ENCODE assay signal across 12 mouse cellular contexts in genomic region chr3:79253416-79253815, GRCm38 (mm10). TPM values are rescaled to one million over a fixed set of nuclear protein-coding genes. Genes with fewer than 3 reads are reported as not detected.
DNase-seq lines count a peak whose midpoint lies in the region; ATAC-seq lines count a peak whose summit lies in the region.
"Had no signal": no experiment of that assay in that cellular context is flagged by ENCODE, and none has a peak within 500 bp of the region (broad histone marks: within the 10 kb centered on the region; RNA-seq: fewer than 3 reads in every experiment).

No protein-coding gene starts in this region.

- ATAC-seq in heart, embryonic 16.5 days (replicated peaks; ENCODE audit: extremely low read depth, insufficient read depth, low FRiP score): no peak
- no peak for ATAC-seq in lung, embryonic 15.5 days (ENCODE audit: borderline replicate concordance, extremely low read depth, low FRiP score, low TSS enrichment)
- peak; percentile 46; the same call in 1 of the 2 replicates for ATAC-seq in common myeloid progenitor, adult 5-6 weeks (replicated peaks; ENCODE audit: low read depth, poor library complexity, severe bottlenecking)

- no peaks in the 10 kb centered on the region for H3K27me3 ChIP-seq in heart, embryonic 16.5 days (ENCODE audit: control insufficient read depth, insufficient read depth, low read length)
- H3K27me3 ChIP-seq in heart, embryonic 10.5 days (ENCODE audit: insufficient read depth, poor library complexity, severe bottlenecking): no peaks in the 10 kb centered on the region
- H3K27me3 ChIP-seq in lung, embryonic 15.5 days: no peaks in the 10 kb centered on the region
- H3K27me3 ChIP-seq in splenic B cell, adult 2 months (ENCODE audit: control insufficient read depth, insufficient read depth, low read length, poor library complexity, severe bottlenecking): no peaks in the 10 kb centered on the region
- H3K27me3 ChIP-seq in hindbrain, embryonic 10.5 days (ENCODE audit: insufficient read depth, poor library complexity, severe bottlenecking): no peaks in the 10 kb centered on the region

- H3K4me2 ChIP-seq in heart, embryonic 16.5 days (ENCODE audit: low read depth, low read length): peak overlapping the region; percentile 39
- no peak overlapping the region for H3K4me2 ChIP-seq in lung, embryonic 15.5 days

- H3K9me3 ChIP-seq in heart, embryonic 16.5 days (replicated peaks; ENCODE audit: control insufficient read depth, low read length): peaks cover 4% of the 10 kb centered on the region; the same call in 1 of the 2 replicates
- no peaks in the 10 kb centered on the region for H3K9me3 ChIP-seq in heart, embryonic 10.5 days
- H3K9me3 ChIP-seq in lung, embryonic 15.5 days: no peaks in the 10 kb centered on the region
- H3K9me3 ChIP-seq in hindbrain, embryonic 10.5 days: 0 out of 2 replicates have a peak, but pooled peaks cover 8% of the 10 kb centered on the region

- 51% methylated on average over 9 of the region's 9 CpGs for WGBS in heart, embryonic 16.5 days
- 76% methylated on average over 9 of the region's 9 CpGs for WGBS in heart, embryonic 10.5 days
- WGBS in lung, embryonic 15.5 days: 66% methylated on average over 9 of the region's 9 CpGs
- WGBS in hindbrain, embryonic 10.5 days: 77% methylated on average over 9 of the region's 9 CpGs

- H3K4me1 ChIP-seq in heart, embryonic 16.5 days (ENCODE audit: control insufficient read depth, insufficient read depth, low read length): peaks cover 20% of the 10 kb centered on the region
- H3K4me1 ChIP-seq in heart, embryonic 10.5 days: peaks cover 27% of the 10 kb centered on the region
- peaks cover 3% of the 10 kb centered on the region; the same call in 1 of the 2 replicates for H3K4me1 ChIP-seq in lung, embryonic 15.5 days
- H3K4me1 ChIP-seq in hindbrain, embryonic 10.5 days (replicated peaks): peaks cover 9% of the 10 kb centered on the region; the same call in 1 of the 2 replicates

- H3K36me3 ChIP-seq in heart, embryonic 16.5 days (ENCODE audit: control insufficient read depth, insufficient read depth): peaks cover 2% of the 10 kb centered on the region; the same call in 1 of the 2 replicates
- H3K36me3 ChIP-seq in heart, embryonic 10.5 days: 0 out of 2 replicates have a peak, but pooled peaks cover 2% of the 10 kb centered on the region
- no peaks in the 10 kb centered on the region for H3K36me3 ChIP-seq in lung, embryonic 15.5 days
- no peaks in the 10 kb centered on the region for H3K36me3 ChIP-seq in splenic B cell, adult 2 months (ENCODE audit: control insufficient read depth, insufficient read depth, low read length, poor library complexity, severe bottlenecking)
- peaks cover 6% of the 10 kb centered on the region; the same call in 1 of the 2 replicates for H3K36me3 ChIP-seq in hindbrain, embryonic 10.5 days

- H3K9ac ChIP-seq in heart, embryonic 16.5 days (ENCODE audit: low read length): 0 out of 2 replicates have a peak overlapping the region, but pooled peaks have one; percentile 13
- H3K9ac ChIP-seq in lung, embryonic 15.5 days: no peak overlapping the region
- H3K9ac ChIP-seq: liver, embryonic 14.5 days had no signal

- H3K4me3 ChIP-seq in heart, embryonic 16.5 days (ENCODE audit: low read length): no peak overlapping the region; the same call in 1 of the 2 replicates
- H3K4me3 ChIP-seq in heart, embryonic 10.5 days: no peak overlapping the region
- H3K4me3 ChIP-seq in lung, embryonic 15.5 days: no peak overlapping the region
- no peak overlapping the region for H3K4me3 ChIP-seq in hindbrain, embryonic 10.5 days

- H3K27ac ChIP-seq in heart, embryonic 16.5 days (ENCODE audit: low read length): peak overlapping the region; percentile 47
- no peak overlapping the region for H3K27ac ChIP-seq in heart, embryonic 10.5 days
- peak overlapping the region; percentile 10; the same call in 1 of the 2 replicates for H3K27ac ChIP-seq in lung, embryonic 15.5 days
- no peak overlapping the region for H3K27ac ChIP-seq in hindbrain, embryonic 10.5 days
- H3K27ac ChIP-seq: liver, embryonic 14.5 days had no signal

- no peak for DNase-seq in heart, embryonic 10.5 days (ENCODE audit: low spot score)
- DNase-seq in lung, postnatal 14 days: no peak
- DNase-seq in splenic B cell, adult 2 months (ENCODE audit: low read depth, low spot score): peak; percentile 60
- no peak for DNase-seq in hindbrain, embryonic 10.5 days (ENCODE audit: low spot score)
- DNase-seq in cerebellum, adult 18-20 months: no peak
- DNase-seq: cerebellum, postnatal 10 days; midbrain, embryonic 14.5 days; right cerebral cortex, postnatal 14 days had no signal

RNA-seq across cellular contexts. Expression of gene Rapgef2, which starts 32.9 kb away (rescaled TPM):
- 4.9 and 5.4 TPM in 2 replicates for polyA plus RNA-seq in heart, embryonic 16.5 days (2015; fragmentation: Nextera tagmentation; extraction: Ambion mirVana)
- polyA plus RNA-seq in heart, embryonic 10.5 days (2016; fragmentation: Nextera tagmentation; extraction: Ambion mirVana): 4.4 and 4.8 TPM in 2 replicates
- 5.9 and 6.2 TPM in 2 replicates for polyA plus RNA-seq in lung, embryonic 15.5 days (2015; fragmentation: Nextera tagmentation; extraction: Ambion mirVana)
- 13.3 and 19.0 TPM in 2 replicates for total RNA-seq in common myeloid progenitor, adult 5-6 weeks (2017)
- 4.8 and 5.2 TPM in 2 replicates for polyA plus RNA-seq in hindbrain, embryonic 10.5 days (2016; fragmentation: Nextera tagmentation; extraction: Ambion mirVana)

Comparison
In these comparisons a context has a peak if more than half of its experiments do, and no peak if none do; other contexts are left out.
1. H3K27ac ChIP-seq: peak in heart, embryonic 16.5 days (single experiment) and lung, embryonic 15.5 days (single experiment); none in heart, embryonic 10.5 days (single experiment) and hindbrain, embryonic 10.5 days (single experiment).